In genomic region chr3:55279923-55280322, GRCm38 (mm10) we compare ENCODE assay signal across 28 mouse cellular contexts. TPM values are rescaled to one million over a fixed set of nuclear protein-coding genes. Genes with fewer than 3 reads are reported as not detected.
DNase-seq lines count a peak whose midpoint lies in the region; ATAC-seq and TF ChIP-seq lines count a peak whose summit lies in the region.
"Had no signal": no experiment of that assay in that cellular context is flagged by ENCODE, and none has a peak within 500 bp of the region (broad histone marks: within the 10 kb centered on the region; RNA-seq: fewer than 3 reads in every experiment).

No protein-coding gene starts in this region.

- H3K36me3 ChIP-seq in embryonic facial prominence, embryonic 13.5 days: no peaks in the 10 kb centered on the region
- no peaks in the 10 kb centered on the region for H3K36me3 ChIP-seq in kidney, embryonic 15.5 days
- H3K36me3 ChIP-seq: embryonic facial prominence, embryonic 12.5 days; heart, embryonic 15.5 days; liver, embryonic 13.5 days had no signal

- no peak for TF ChIP-seq POLR2A in brain, embryonic 14.5 days (IDR thresholded peaks at IDR 0.05; ENCODE audit: borderline replicate concordance, extremely low read depth, insufficient read depth, insufficient read length, poor library complexity, severe bottlenecking)

- H3K27me3 ChIP-seq in embryonic facial prominence, embryonic 13.5 days: no peaks in the 10 kb centered on the region
- no peaks in the 10 kb centered on the region for H3K27me3 ChIP-seq in kidney, embryonic 15.5 days
- H3K27me3 ChIP-seq: embryonic facial prominence, embryonic 12.5 days; heart, embryonic 15.5 days; liver, embryonic 13.5 days had no signal

- ATAC-seq in embryonic facial prominence, embryonic 13.5 days (ENCODE audit: insufficient number of reproducible peaks, insufficient read depth, low FRiP score, low TSS enrichment, low read depth): no peak
- ATAC-seq in kidney, embryonic 15.5 days (replicated peaks; ENCODE audit: low FRiP score): no peak
- ATAC-seq: forebrain, embryonic 14.5 days had no signal

- intact Hi-C loops in left cerebral cortex, adult 2 months (cut with DNase I): loop anchor here (2.0 to 5.0 kb wide), 2 partner anchors 35 to 37 kb away; no protein-coding TSS in a partner anchor

- H3K4me1 ChIP-seq in embryonic facial prominence, embryonic 13.5 days: peaks cover 19% of the 10 kb centered on the region
- H3K4me1 ChIP-seq in kidney, embryonic 15.5 days: no peaks in the 10 kb centered on the region
- H3K4me1 ChIP-seq: embryonic facial prominence, embryonic 12.5 days; liver, embryonic 13.5 days had no signal

- 40% methylated on average over 4 of the region's 4 CpGs for WGBS in embryonic facial prominence, embryonic 13.5 days
- 83% methylated on average over 4 of the region's 4 CpGs for WGBS in kidney, embryonic 15.5 days

- peak overlapping the region; percentile 83 for H3K27ac ChIP-seq in left cerebral cortex, adult 2 months
- H3K27ac ChIP-seq in embryonic facial prominence, embryonic 13.5 days: 0 out of 2 replicates have a peak overlapping the region, but pooled peaks have one; percentile 4
- H3K27ac ChIP-seq in kidney, embryonic 15.5 days: no peak overlapping the region
- H3K27ac ChIP-seq: embryonic facial prominence, embryonic 12.5 days; heart, adult 2 months; heart, embryonic 15.5 days; hindbrain, embryonic 14.5 days; liver, embryonic 13.5 days; stomach, postnatal 0 days had no signal

- TF ChIP-seq CTCF in left cerebral cortex, adult 2 months (IDR thresholded peaks at IDR 0.05): no peak
- TF ChIP-seq CTCF in brain, embryonic 14.5 days (IDR thresholded peaks at IDR 0.05; ENCODE audit: borderline replicate concordance, extremely low read depth, insufficient read depth, insufficient read length): no peak

- H3K4me2 ChIP-seq in embryonic facial prominence, embryonic 13.5 days: no peak overlapping the region
- no peak overlapping the region for H3K4me2 ChIP-seq in kidney, embryonic 15.5 days
- H3K4me2 ChIP-seq: embryonic facial prominence, embryonic 12.5 days; heart, embryonic 15.5 days; hindbrain, embryonic 14.5 days; liver, embryonic 13.5 days; midbrain, embryonic 11.5 days had no signal

- DNase-seq in frontal cortex, postnatal 10 days (ENCODE audit: low spot score in 2 of 2): peak; percentile 17 to 35
- no peak for DNase-seq in frontal cortex, postnatal 25 days (ENCODE audit: low spot score in 2 of 2)
- no peak for DNase-seq in left cerebral cortex, adult 2 months (ENCODE audit: extremely low spot score in 1 of 2, low spot score in 2 of 2)
- no peak for DNase-seq in left cerebral cortex, adult 18-20 months (ENCODE audit: low spot score in 2 of 2)
- DNase-seq in brain, embryonic 14.5 days (ENCODE audit: low read depth): peak; percentile 37
- DNase-seq: adrenal gland, adult 2 months; cerebellum, adult 2 months; cerebellum, postnatal 36 days; gastrocnemius, postnatal 10 days; heart, adult 2 months; heart, postnatal 36 days; kidney, adult 2 months; kidney, postnatal 10 days; liver, embryonic 13.5 days; lung, adult 2 months; lung, postnatal 14 days; thymus, adult 2 months had no signal

- no peak overlapping the region for H3K9ac ChIP-seq in embryonic facial prominence, embryonic 13.5 days
- H3K9ac ChIP-seq in kidney, embryonic 15.5 days: no peak overlapping the region
- H3K9ac ChIP-seq: embryonic facial prominence, embryonic 12.5 days; heart, embryonic 15.5 days; hindbrain, embryonic 14.5 days; liver, embryonic 13.5 days had no signal

- no peaks in the 10 kb centered on the region for H3K9me3 ChIP-seq in embryonic facial prominence, embryonic 13.5 days
- H3K9me3 ChIP-seq in kidney, embryonic 15.5 days (replicated peaks): no peaks in the 10 kb centered on the region; the same call in 1 of the 2 replicates
- H3K9me3 ChIP-seq: embryonic facial prominence, embryonic 12.5 days; heart, embryonic 15.5 days; liver, embryonic 13.5 days had no signal

- no peak overlapping the region for H3K4me3 ChIP-seq in left cerebral cortex, adult 2 months
- no peak overlapping the region for H3K4me3 ChIP-seq in embryonic facial prominence, embryonic 13.5 days
- H3K4me3 ChIP-seq in kidney, embryonic 15.5 days (replicated peaks): no peak overlapping the region
- H3K4me3 ChIP-seq: embryonic facial prominence, embryonic 12.5 days; heart, adult 2 months; heart, embryonic 15.5 days; liver, embryonic 13.5 days had no signal

RNA-seq across cellular contexts. Expression of gene Dclk1, which starts 37.8 kb away (rescaled TPM):
- 100 to 1,000 TPM; 871 to 963 TPM for total RNA-seq in left cerebral cortex, adult 2 months (2021)
- 100 to 1,000 TPM; 785 to 850 TPM for total RNA-seq in left cerebral cortex, adult 18-20 months (2021)
- 114 and 175 TPM in 2 replicates for polyA plus RNA-seq in brain, embryonic 14.5 days (2012; rRNA removed)
- polyA plus RNA-seq in embryonic facial prominence, embryonic 13.5 days (2015; fragmentation: Nextera tagmentation; extraction: Ambion mirVana): 56.1 and 60.0 TPM in 2 replicates
- polyA plus RNA-seq in kidney, embryonic 15.5 days (2015; fragmentation: Nextera tagmentation; extraction: Ambion mirVana): 24.6 and 31.3 TPM in 2 replicates
- total RNA-seq: megakaryocyte progenitor cell, adult 5-6 weeks; MEL; monocyte, adult 5-6 weeks had no signal

Comparison
In these comparisons a context has a peak if more than half of its experiments do, and no peak if none do; other contexts are left out.
1. DNase-seq: peak in frontal cortex, postnatal 10 days (2 of 2) and brain, embryonic 14.5 days (single experiment); none in frontal cortex, postnatal 25 days (0 of 2), left cerebral cortex, adult 2 months (0 of 2) and left cerebral cortex, adult 18-20 months (0 of 2).